Mouse (Mus musculus): ENCODE results near the gene Bsg. TPM values are rescaled to one million over a fixed set of nuclear protein-coding genes. Genes with fewer than 3 reads are reported as not detected.
A peak's percentile ranks its signal among the peaks of the same experiment; 100 is the strongest.

Gene Bsg
- polyA plus RNA-seq, 1 experiment from 2014 or later: 686 TPM

GRCm38 (mm10) chr10:79684770-79685600, 19.3 kb upstream of the Bsg start:
- H3K36me3 ChIP-seq: peaks cover 64% of the 10 kb centered on the region
- H3K27me3 ChIP-seq (ENCODE audit: insufficient read depth, poor library complexity, severe bottlenecking): no peaks in the 10 kb centered on the region
- no peaks in the 10 kb centered on the region for H3K9me3 ChIP-seq
- DNase-seq (ENCODE audit: low spot score): no peak
- WGBS: 95% methylated on average over 25 of the region's 25 CpGs
- H3K4me3 ChIP-seq: no peak overlapping the region
- peaks cover 34% of the 10 kb centered on the region for H3K4me1 ChIP-seq (replicated peaks)
- H3K27ac ChIP-seq: no peak overlapping the region

GRCm38 (mm10) chr10:79686219-79686618, 18.1 kb upstream of the Bsg start:
- peaks cover 27% of the 10 kb centered on the region for H3K4me1 ChIP-seq (replicated peaks)
- peaks cover 64% of the 10 kb centered on the region for H3K36me3 ChIP-seq
- no peak overlapping the region for H3K4me3 ChIP-seq
- no peak for DNase-seq (ENCODE audit: low spot score)
- H3K27ac ChIP-seq: no peak overlapping the region
- H3K9me3 ChIP-seq: no peaks in the 10 kb centered on the region
- WGBS: 83% methylated on average over 2 of the region's 2 CpGs
- H3K27me3 ChIP-seq (ENCODE audit: insufficient read depth, poor library complexity, severe bottlenecking): no peaks in the 10 kb centered on the region

GRCm38 (mm10) chr10:79686691-79687090, 17.6 kb upstream of the Bsg start:
- no peak overlapping the region for H3K4me3 ChIP-seq
- H3K27me3 ChIP-seq (ENCODE audit: insufficient read depth, poor library complexity, severe bottlenecking): no peaks in the 10 kb centered on the region
- no peaks in the 10 kb centered on the region for H3K9me3 ChIP-seq
- peaks cover 22% of the 10 kb centered on the region for H3K4me1 ChIP-seq (replicated peaks)
- no peak overlapping the region for H3K27ac ChIP-seq
- H3K36me3 ChIP-seq: peaks cover 64% of the 10 kb centered on the region
- no peak for DNase-seq (ENCODE audit: low spot score)
- 93% methylated on average over 1 of the region's 1 CpGs for WGBS

- peaks cover 67% of the 10 kb centered on the region for H3K36me3 ChIP-seq
- WGBS: 93% methylated on average over 6 of the region's 6 CpGs
- peaks cover 18% of the 10 kb centered on the region for H3K4me1 ChIP-seq (replicated peaks)
- no peaks in the 10 kb centered on the region for H3K27me3 ChIP-seq (ENCODE audit: insufficient read depth, poor library complexity, severe bottlenecking)
- no peak overlapping the region for H3K4me3 ChIP-seq
- DNase-seq (ENCODE audit: low spot score): no peak
- peaks cover 5% of the 10 kb centered on the region; the same call in 1 of the 2 replicates for H3K9me3 ChIP-seq
- H3K27ac ChIP-seq: no peak overlapping the region
Measured at GRCm38 (mm10) chr10:79687513-79687912, 16.8 kb upstream of the Bsg start.

- Histone ChIP-seq H3K4me1 (replicated peaks) (peaks cover 6% of the 10 kb centered on the region), H3K36me3 (peaks cover 66% of the 10 kb centered on the region), H3K4me3 (no peak within 1 kb of the TSS), H3K9me3 (peaks cover 5% of the 10 kb centered on the region; the same call in 1 of the 2 replicates), H3K27ac (no peak within 1 kb of the TSS), H3K27me3 (ENCODE audit: insufficient read depth, poor library complexity, severe bottlenecking) (no peaks in the 10 kb centered on the region)
- no peak for DNase-seq (ENCODE audit: low spot score)
- 88% methylated on average over 4 of the region's 4 CpGs for WGBS
Measured at GRCm38 (mm10) chr10:79688720-79689119, 15.6 kb upstream of the Bsg start, which contains the start of gene Gzmm. Gene Gzmm (plus strand): TSS chr10:79689020.

GRCm38 (mm10) chr10:79689178-79689577, 15.1 kb upstream of the Bsg start:
- no peak overlapping the region for H3K27ac ChIP-seq
- peaks cover 62% of the 10 kb centered on the region for H3K36me3 ChIP-seq
- 92% methylated on average over 3 of the region's 3 CpGs for WGBS
- peaks cover 5% of the 10 kb centered on the region; the same call in 1 of the 2 replicates for H3K9me3 ChIP-seq
- DNase-seq (ENCODE audit: low spot score): no peak
- no peaks in the 10 kb centered on the region for H3K27me3 ChIP-seq (ENCODE audit: insufficient read depth, poor library complexity, severe bottlenecking)
- no peak overlapping the region for H3K4me3 ChIP-seq
- peaks cover 1% of the 10 kb centered on the region for H3K4me1 ChIP-seq (replicated peaks)

- Histone ChIP-seq H3K4me3 (no peak overlapping the region), H3K36me3 (peaks cover 33% of the 10 kb centered on the region), H3K27me3 (ENCODE audit: insufficient read depth, poor library complexity, severe bottlenecking) (no peaks in the 10 kb centered on the region), H3K4me1 (replicated peaks) (peaks cover 13% of the 10 kb centered on the region), H3K27ac (no peak overlapping the region), H3K9me3 (peaks cover 5% of the 10 kb centered on the region; the same call in 1 of the 2 replicates)
- WGBS: 93% methylated on average over 2 of the region's 2 CpGs
- no peak for DNase-seq (ENCODE audit: low spot score)
Measured at GRCm38 (mm10) chr10:79691986-79692548, 12.2 kb upstream of the Bsg start.

GRCm38 (mm10) chr10:79693580-79694378, 10.5 kb upstream of the Bsg start:
- Histone ChIP-seq H3K27me3 (ENCODE audit: insufficient read depth, poor library complexity, severe bottlenecking) (no peaks in the 10 kb centered on the region), H3K27ac (no peak overlapping the region), H3K9me3 (peaks cover 5% of the 10 kb centered on the region; the same call in 1 of the 2 replicates), H3K4me1 (replicated peaks) (peaks cover 13% of the 10 kb centered on the region), H3K36me3 (peaks cover 16% of the 10 kb centered on the region), H3K4me3 (no peak overlapping the region)
- 81% methylated on average over 12 of the region's 12 CpGs for WGBS
- no peak for DNase-seq (ENCODE audit: low spot score)

GRCm38 (mm10) chr10:79694379-79694655, 10.0 kb upstream of the Bsg start:
- peaks cover 13% of the 10 kb centered on the region for H3K4me1 ChIP-seq (replicated peaks)
- no peak for DNase-seq (ENCODE audit: low spot score)
- peaks cover 10% of the 10 kb centered on the region for H3K36me3 ChIP-seq
- H3K27ac ChIP-seq: no peak overlapping the region
- 84% methylated on average over 6 of the region's 6 CpGs for WGBS
- no peak overlapping the region for H3K4me3 ChIP-seq
- H3K27me3 ChIP-seq (ENCODE audit: insufficient read depth, poor library complexity, severe bottlenecking): no peaks in the 10 kb centered on the region
- peaks cover 5% of the 10 kb centered on the region; the same call in 1 of the 2 replicates for H3K9me3 ChIP-seq

- Histone ChIP-seq H3K36me3 (0 out of 2 replicates have a peak, but pooled peaks cover 3% of the 10 kb centered on the region), H3K27ac (peak overlapping the region; percentile 69), H3K9me3 (peaks cover 5% of the 10 kb centered on the region; the same call in 1 of the 2 replicates), H3K4me1 (replicated peaks) (peaks cover 13% of the 10 kb centered on the region), H3K27me3 (ENCODE audit: insufficient read depth, poor library complexity, severe bottlenecking) (no peaks in the 10 kb centered on the region), H3K4me3 (peak overlapping the region; percentile 18; the same call in 1 of the 2 replicates)
- peak; percentile 77 for DNase-seq (ENCODE audit: low spot score)
- WGBS: 69% methylated on average over 13 of the region's 13 CpGs
Measured at GRCm38 (mm10) chr10:79695231-79696128, 8.8 kb upstream of the Bsg start.

GRCm38 (mm10) chr10:79696129-79696651, 8.1 kb upstream of the Bsg start:
- Histone ChIP-seq H3K9me3 (peaks cover 5% of the 10 kb centered on the region; the same call in 1 of the 2 replicates), H3K36me3 (0 out of 2 replicates have a peak, but pooled peaks cover 3% of the 10 kb centered on the region), H3K27me3 (ENCODE audit: insufficient read depth, poor library complexity, severe bottlenecking) (no peaks in the 10 kb centered on the region), H3K27ac (peak overlapping the region; percentile 69), H3K4me1 (replicated peaks) (peaks cover 20% of the 10 kb centered on the region), H3K4me3 (no peak overlapping the region)
- 66% methylated on average over 9 of the region's 9 CpGs for WGBS
- DNase-seq (ENCODE audit: low spot score): no peak

- Histone ChIP-seq H3K27me3 (ENCODE audit: insufficient read depth, poor library complexity, severe bottlenecking) (no peaks in the 10 kb centered on the region), H3K4me1 (replicated peaks) (peaks cover 27% of the 10 kb centered on the region), H3K27ac (no peak overlapping the region), H3K4me3 (no peak overlapping the region), H3K36me3 (no peaks in the 10 kb centered on the region), H3K9me3 (no peaks in the 10 kb centered on the region)
- WGBS: 79% methylated on average over 6 of the region's 6 CpGs
- no peak for DNase-seq (ENCODE audit: low spot score)
Measured at GRCm38 (mm10) chr10:79697916-79698315, 6.4 kb upstream of the Bsg start.

Data from hindbrain, embryonic 10.5 days (tissue).